Mouse (Mus musculus) hindbrain, embryonic 13.5 days (tissue): ENCODE measurements at regions not wholly inside any gene's neighbourhood (a gene's known extent, or its start where the extent isn't known, plus 50 kb on each side); places are given as distances from the start of the nearest gene placed in this dataset.

ENCODE experiments used
- ATAC-seq: fragments of 200-750 bp; cut with Nextera tagmentation; 2 replicates; pipeline ENCODE4 v1.8.0; 2017; ENCODE audit warnings: moderate TSS enrichment; ENCODE audit not compliant: low FRiP score
- H3K27ac ChIP-seq: fragments of 300-500 bp; sonication (generic); 2 replicates; pipeline ENCODE4 v1.5.1; 2015; ENCODE audit warnings: inconsistent platforms, mild to moderate bottlenecking, moderate library complexity
- H3K27me3 ChIP-seq: fragments of 300-500 bp; sonication (generic); 2 replicates; pipeline ENCODE4 v1.6.1; 2015; ENCODE audit warnings: mild to moderate bottlenecking, inconsistent platforms
- H3K36me3 ChIP-seq: fragments of 300-500 bp; sonication (generic); 2 replicates; pipeline ENCODE4 v1.6.1; 2015; ENCODE audit warnings: mild to moderate bottlenecking, inconsistent platforms
- H3K4me1 ChIP-seq: fragments of 300-500 bp; sonication (generic); replicated peaks from 2 replicates; pipeline ENCODE4 v1.6.1; 2015; ENCODE audit warnings: inconsistent platforms
- H3K4me2 ChIP-seq: fragments of 300-500 bp; sonication (generic); 2 replicates; pipeline ENCODE4 v1.6.1; 2015; ENCODE audit warnings: inconsistent platforms, mild to moderate bottlenecking, moderate library complexity
- H3K4me3 ChIP-seq: fragments of 300-500 bp; sonication (generic); 2 replicates; pipeline ENCODE4 v1.5.1; 2015; ENCODE audit warnings: mild to moderate bottlenecking, inconsistent platforms
- H3K9ac ChIP-seq: fragments of 300-500 bp; sonication (generic); 2 replicates; pipeline ENCODE4 v1.6.1; 2015; ENCODE audit warnings: mild to moderate bottlenecking, inconsistent platforms
- H3K9me3 ChIP-seq: fragments of 300-500 bp; sonication (generic); 2 replicates; pipeline ENCODE4 v1.6.1; 2016; ENCODE audit warnings: inconsistent platforms
- WGBS: fragments of 180-500 bp; shearing (Covaris S2); methylation state at CpG from one replicate; pipeline ENCODE4 v1.1.7; 2015; 5-methylcytosine and 5-hydroxymethylcytosine counted together

DNA sequence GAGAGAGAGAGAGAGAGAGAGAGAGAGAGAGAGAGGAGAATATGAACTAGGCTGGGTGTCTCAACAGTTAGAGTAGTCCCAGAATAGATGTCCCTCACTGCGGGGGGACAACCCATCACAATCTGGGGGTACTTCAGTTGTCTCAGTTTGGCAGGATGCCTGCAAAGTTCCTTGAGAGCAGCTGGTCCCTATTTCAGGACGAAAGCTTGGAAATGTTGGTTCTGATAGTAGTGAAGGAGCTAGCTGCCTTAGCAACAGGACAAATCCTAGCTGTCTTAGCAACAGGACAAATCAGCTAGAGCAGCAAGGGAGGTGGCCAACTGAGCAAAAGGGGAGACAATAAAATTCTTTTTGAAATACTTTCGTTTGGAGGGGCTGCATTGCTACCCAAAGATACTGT lies 139.9 kb upstream of the Frg1 start:
- no peak overlapping the region for H3K4me2 ChIP-seq
- H3K36me3 ChIP-seq: no peaks in the 10 kb centered on the region
- no peak overlapping the region for H3K4me3 ChIP-seq
- no peaks in the 10 kb centered on the region for H3K4me1 ChIP-seq
- H3K27ac ChIP-seq: no peak overlapping the region
- WGBS: 75% methylated on average over 3 of the region's 3 CpGs
- ATAC-seq: no peak
- H3K27me3 ChIP-seq: no peaks in the 10 kb centered on the region
- no peak overlapping the region for H3K9ac ChIP-seq
- no peaks in the 10 kb centered on the region for H3K9me3 ChIP-seq

DNA sequence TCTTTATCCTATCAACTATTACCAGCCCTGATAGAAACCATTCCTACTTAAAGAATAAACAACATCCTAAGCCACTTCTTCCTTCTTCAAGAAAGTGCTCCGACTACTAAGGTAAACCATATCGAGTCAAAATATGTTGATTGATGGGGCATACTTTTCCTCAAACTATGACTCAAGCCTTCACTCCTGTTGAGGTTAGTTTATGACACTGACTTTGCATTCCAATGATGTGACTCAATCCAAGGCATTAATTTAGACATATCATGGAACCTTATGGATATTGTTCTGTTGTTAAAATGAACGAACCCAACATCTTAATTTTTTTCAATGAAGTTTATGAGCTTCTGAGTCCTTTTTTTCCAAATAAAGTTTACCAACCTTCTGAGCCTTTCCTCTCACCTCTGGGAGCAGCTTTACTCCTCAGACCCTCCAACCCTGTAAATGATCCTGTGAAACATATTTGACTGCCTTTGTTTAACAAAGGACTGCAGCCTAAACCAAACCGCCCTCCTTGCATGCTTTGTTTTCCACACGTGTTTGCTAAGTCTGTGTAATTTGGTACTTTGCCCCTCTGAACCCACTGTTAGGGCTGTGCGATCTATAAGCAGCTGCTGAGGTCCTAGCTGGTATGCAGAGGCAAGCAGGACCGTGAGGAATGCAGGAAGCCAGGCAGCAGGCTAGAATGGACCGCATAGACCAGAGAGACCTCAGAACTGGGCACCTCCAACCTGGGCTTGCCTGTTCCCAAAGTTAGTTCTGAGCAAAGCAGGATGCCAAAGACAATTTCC lies 136.1 kb upstream of the Frg1 start:
- Histone ChIP-seq H3K9me3 (no peaks in the 10 kb centered on the region), H3K9ac (no peak overlapping the region), H3K36me3 (no peaks in the 10 kb centered on the region), H3K27me3 (no peaks in the 10 kb centered on the region), H3K27ac (no peak overlapping the region), H3K4me2 (no peak overlapping the region), H3K4me1 (no peaks in the 10 kb centered on the region; the same call in 1 of the 2 replicates), H3K4me3 (no peak overlapping the region)
- no peak for ATAC-seq
- 77% methylated on average over 8 of the region's 8 CpGs for WGBS

DNA sequence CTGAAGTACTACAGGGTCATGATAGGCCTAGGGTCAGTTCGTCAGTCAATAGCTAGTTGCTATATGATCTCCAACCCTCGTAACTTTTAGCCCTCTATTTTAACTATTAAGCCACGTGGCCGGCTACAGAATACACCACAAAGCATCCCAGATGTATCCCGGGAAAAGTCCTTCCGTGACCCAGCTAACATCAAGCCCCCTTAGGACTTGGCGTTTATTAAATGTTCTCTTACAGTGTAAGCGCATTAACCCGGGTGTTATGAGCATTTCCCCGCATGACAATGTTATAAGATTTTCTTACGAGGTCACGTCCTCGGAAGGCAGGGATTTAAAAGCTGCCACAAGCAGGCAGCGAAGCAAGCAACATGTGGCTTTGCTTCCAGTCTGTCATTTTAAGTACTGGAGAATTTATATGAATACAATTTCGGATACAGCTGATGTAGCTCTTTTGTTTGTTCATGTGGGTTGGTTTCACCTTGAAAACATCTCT lies 135.1 kb upstream of the Frg1 start:
- Histone ChIP-seq H3K4me2 (no peak overlapping the region), H3K4me3 (no peak overlapping the region), H3K4me1 (no peaks in the 10 kb centered on the region; the same call in 1 of the 2 replicates), H3K27me3 (no peaks in the 10 kb centered on the region), H3K9ac (no peak overlapping the region), H3K36me3 (no peaks in the 10 kb centered on the region), H3K9me3 (no peaks in the 10 kb centered on the region), H3K27ac (no peak overlapping the region)
- no peak for ATAC-seq
- 86% methylated on average over 15 of the region's 15 CpGs for WGBS

DNA sequence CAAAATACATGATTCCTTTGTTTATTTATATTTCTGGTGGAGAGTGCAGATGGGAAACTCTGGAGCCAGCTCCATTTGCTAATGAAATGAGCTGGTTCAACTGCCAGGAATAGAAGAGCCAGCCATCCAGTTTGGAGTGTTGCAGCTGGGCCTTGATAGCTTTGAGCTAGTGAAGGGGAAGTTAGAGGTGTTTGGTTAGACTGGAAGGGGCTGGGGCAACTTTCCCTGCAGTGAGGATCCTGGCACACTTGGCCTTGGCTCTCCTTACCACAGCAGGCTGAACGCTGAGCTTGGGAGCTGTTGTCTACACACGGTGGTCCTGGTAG lies 133.2 kb upstream of the Frg1 start:
- WGBS: 79% methylated on average over 2 of the region's 2 CpGs
- no peak overlapping the region for H3K27ac ChIP-seq
- no peaks in the 10 kb centered on the region for H3K9me3 ChIP-seq
- no peak for ATAC-seq
- H3K36me3 ChIP-seq: no peaks in the 10 kb centered on the region
- no peak overlapping the region for H3K9ac ChIP-seq
- H3K27me3 ChIP-seq: no peaks in the 10 kb centered on the region
- no peak overlapping the region for H3K4me2 ChIP-seq
- H3K4me1 ChIP-seq: no peaks in the 10 kb centered on the region; the same call in 1 of the 2 replicates
- H3K4me3 ChIP-seq: no peak overlapping the region

DNA sequence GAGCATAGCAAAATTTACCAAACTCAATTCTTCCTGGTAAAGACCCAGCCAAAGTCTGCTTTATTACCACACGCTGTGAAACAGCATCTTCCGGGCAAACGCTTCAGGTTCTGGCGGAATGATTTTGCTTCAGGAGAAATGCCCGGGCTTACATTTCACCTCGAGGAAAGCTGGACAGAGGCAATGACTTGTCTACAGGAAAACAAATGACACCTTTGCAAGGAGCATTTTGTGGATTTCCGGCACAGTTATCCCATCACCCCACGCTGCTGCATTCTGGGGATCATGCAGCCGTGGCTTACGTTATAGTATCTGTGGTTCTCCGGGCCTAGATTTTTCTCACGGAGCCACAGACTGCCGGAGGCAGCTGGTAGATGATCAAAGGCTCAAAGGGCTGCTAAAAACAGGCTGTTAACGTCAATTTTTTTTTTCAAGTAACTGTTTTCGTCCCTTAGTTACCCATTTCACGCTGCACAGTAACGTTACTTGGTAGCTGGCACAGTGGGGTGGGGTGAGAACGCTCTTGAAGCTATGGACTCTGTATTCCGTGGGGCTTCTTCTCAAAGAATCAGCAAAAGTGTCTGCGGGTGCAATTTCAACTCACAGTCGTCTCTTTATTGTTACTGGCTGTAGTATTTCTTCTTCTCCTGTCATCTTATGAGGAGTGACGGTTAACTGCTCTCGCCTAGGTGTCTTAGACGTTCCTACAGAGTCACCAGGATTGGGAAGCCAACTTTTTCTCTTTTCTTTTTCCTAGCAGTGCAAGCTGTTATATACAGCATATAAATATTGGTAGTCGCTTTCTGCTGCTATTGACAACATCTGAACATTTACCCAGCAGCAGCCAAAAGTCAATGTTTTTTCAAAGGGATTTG lies 132.6 kb upstream of the Frg1 start:
- no peaks in the 10 kb centered on the region for H3K9me3 ChIP-seq
- no peak overlapping the region for H3K4me3 ChIP-seq
- 64% methylated on average over 25 of the region's 25 CpGs for WGBS
- H3K4me2 ChIP-seq: no peak overlapping the region
- ATAC-seq: no peak
- no peak overlapping the region for H3K27ac ChIP-seq
- H3K9ac ChIP-seq: no peak overlapping the region
- H3K4me1 ChIP-seq: no peaks in the 10 kb centered on the region; the same call in 1 of the 2 replicates
- H3K36me3 ChIP-seq: no peaks in the 10 kb centered on the region
- no peaks in the 10 kb centered on the region for H3K27me3 ChIP-seq

DNA sequence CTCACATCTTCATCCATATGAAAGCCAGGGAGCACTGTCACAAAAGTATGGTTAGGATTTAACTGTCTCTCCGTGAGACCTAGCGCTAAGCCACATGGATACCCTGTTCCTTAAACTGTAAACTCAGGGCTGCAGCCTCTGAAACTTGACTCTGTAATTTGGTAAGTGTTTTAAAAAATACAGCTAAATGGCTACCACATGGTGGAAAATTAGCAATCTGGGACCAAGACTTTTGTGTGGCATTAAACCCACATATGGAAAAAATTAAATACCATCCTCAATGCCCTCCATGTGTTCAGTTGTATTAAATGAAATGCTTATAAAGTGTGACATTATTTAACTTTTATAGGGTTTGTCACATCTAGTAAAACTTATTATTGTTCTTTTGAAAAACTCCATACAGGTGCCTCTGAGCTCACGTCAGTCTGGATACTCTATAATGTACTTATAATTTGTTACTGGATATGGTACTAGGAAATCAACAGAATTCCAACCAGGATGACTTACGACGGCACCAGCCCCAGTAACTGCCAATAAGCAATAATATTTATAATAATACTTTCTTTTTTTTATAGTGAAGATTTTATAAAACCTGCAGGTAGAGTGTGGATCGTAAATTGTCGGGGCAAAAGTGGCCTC lies 131.0 kb upstream of the Frg1 start:
- Histone ChIP-seq H3K4me2 (no peak overlapping the region), H3K27me3 (no peaks in the 10 kb centered on the region), H3K4me1 (no peaks in the 10 kb centered on the region; the same call in 1 of the 2 replicates), H3K27ac (no peak overlapping the region), H3K4me3 (no peak overlapping the region), H3K36me3 (no peaks in the 10 kb centered on the region), H3K9me3 (no peaks in the 10 kb centered on the region), H3K9ac (no peak overlapping the region)
- ATAC-seq: no peak
- WGBS: 92% methylated on average over 7 of the region's 7 CpGs

DNA sequence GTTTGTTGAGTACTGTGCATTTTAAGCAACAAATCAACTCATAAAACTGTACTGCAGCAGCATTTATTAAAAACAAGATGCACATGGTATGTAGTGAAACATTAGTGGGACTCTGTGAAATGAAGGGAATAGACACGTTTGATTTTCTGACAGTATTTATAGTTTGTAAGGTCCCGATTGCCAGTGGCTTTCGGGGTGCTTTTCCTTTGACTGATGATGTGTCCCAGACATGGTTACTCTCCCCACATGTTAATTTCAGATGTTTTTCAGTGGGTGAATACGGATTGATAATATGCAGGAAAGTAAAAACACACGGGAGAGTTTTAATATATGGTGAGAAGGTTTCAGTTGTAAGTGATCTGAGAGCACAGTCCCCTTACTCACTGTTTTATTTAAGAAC lies 115.3 kb upstream of the Frg1 start:
- Histone ChIP-seq H3K27ac (no peak overlapping the region), H3K36me3 (no peaks in the 10 kb centered on the region), H3K27me3 (no peaks in the 10 kb centered on the region), H3K4me2 (no peak overlapping the region), H3K9ac (no peak overlapping the region), H3K9me3 (no peaks in the 10 kb centered on the region), H3K4me1 (no peaks in the 10 kb centered on the region), H3K4me3 (no peak overlapping the region)
- WGBS: 82% methylated on average over 5 of the region's 5 CpGs
- no peak for ATAC-seq

DNA sequence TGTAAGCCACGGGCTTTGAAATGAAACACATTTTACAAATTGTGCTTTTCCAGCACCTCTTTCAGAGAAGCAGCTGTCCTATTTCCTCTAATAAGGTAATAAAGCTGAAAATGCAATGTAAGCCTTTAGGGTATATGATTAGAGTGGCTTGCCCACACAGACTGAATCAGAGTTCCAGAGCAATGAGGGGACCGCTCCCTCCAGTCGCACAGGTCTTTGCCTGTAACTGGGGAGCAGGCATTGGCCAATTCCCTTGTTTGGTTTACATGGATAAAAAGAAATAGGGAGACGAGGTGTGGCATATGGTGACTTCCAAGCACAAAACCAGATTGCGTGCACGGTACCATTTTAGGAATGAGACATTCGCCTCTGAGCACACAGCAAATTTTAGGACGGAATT lies 112.7 kb upstream of the Frg1 start:
- Histone ChIP-seq H3K9me3 (no peaks in the 10 kb centered on the region), H3K4me3 (no peak overlapping the region), H3K4me2 (no peak overlapping the region), H3K9ac (no peak overlapping the region), H3K36me3 (no peaks in the 10 kb centered on the region), H3K27ac (no peak overlapping the region), H3K4me1 (no peaks in the 10 kb centered on the region), H3K27me3 (no peaks in the 10 kb centered on the region)
- 85% methylated on average over 8 of the region's 8 CpGs for WGBS
- ATAC-seq: no peak

DNA sequence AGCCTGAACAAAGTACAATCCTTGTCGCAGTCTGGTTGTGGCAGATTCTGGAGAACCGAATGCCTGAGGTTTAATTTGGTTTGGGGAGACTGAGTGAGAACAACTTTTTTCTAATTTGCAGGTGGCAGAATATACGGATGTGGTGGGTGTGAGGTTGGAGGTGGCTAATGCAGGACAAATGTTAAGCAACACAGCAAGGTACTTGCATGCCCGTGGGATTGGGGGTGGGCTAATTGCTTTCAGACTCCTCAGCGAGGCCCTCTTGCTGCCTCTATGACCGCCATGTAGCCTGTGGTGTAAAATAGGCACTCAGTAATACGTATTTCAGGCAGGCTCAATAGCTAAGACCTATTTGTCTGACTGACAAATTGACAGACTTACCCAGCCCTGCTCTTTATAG lies 109.4 kb upstream of the Frg1 start:
- H3K4me2 ChIP-seq: no peak overlapping the region
- no peaks in the 10 kb centered on the region for H3K9me3 ChIP-seq
- H3K36me3 ChIP-seq: no peaks in the 10 kb centered on the region
- WGBS: 71% methylated on average over 7 of the region's 7 CpGs
- H3K4me3 ChIP-seq: no peak overlapping the region
- ATAC-seq: no peak
- no peak overlapping the region for H3K9ac ChIP-seq
- no peaks in the 10 kb centered on the region for H3K4me1 ChIP-seq
- no peak overlapping the region for H3K27ac ChIP-seq
- H3K27me3 ChIP-seq: no peaks in the 10 kb centered on the region

DNA sequence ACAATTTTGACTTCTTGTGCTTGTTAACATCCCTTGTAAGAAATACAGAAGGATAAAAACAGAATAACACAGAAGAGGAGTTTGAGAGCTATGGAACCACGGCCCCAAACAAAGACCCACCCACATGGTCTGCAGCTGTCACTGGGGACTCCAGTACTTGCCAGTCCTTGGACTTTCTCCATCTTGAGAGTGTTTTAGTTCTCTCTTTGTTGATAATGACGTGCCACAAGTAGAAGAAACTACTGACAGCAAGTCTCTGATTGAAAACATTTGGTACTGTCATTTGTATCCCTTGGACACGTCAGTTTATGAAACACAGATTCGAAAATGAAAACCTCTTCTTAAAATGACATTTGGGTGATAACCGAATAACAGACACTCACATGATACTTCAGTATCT lies 68.3 kb upstream of the Frg1 start:
- H3K27ac ChIP-seq: no peak overlapping the region
- H3K9ac ChIP-seq: no peak overlapping the region
- H3K9me3 ChIP-seq: no peaks in the 10 kb centered on the region
- H3K4me2 ChIP-seq: no peak overlapping the region
- H3K4me3 ChIP-seq: no peak overlapping the region
- H3K36me3 ChIP-seq: no peaks in the 10 kb centered on the region
- no peaks in the 10 kb centered on the region for H3K4me1 ChIP-seq
- 91% methylated on average over 5 of the region's 5 CpGs for WGBS
- ATAC-seq: no peak
- H3K27me3 ChIP-seq: no peaks in the 10 kb centered on the region

DNA sequence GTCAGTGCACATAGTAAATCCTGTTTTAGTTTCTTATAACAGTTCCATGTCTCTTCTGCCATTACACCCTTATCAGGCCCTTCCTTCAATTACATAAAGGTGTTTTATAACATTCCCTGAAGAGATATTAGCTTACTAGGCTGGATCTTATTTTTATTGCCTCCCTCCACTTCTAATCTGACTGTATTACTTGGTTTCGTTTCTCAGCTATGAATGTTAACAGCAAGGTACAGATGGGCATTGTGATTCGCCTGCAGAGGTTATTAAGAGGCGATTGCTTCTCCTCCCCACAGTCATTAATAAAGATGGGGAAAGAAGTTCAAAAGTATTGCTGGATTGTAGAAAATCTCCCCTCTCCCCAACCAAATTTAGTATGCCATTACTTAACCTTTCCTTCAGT lies 66.4 kb upstream of the Frg1 start:
- Histone ChIP-seq H3K36me3 (no peaks in the 10 kb centered on the region), H3K27ac (no peak overlapping the region), H3K9me3 (no peaks in the 10 kb centered on the region), H3K4me1 (no peaks in the 10 kb centered on the region), H3K9ac (no peak overlapping the region), H3K4me2 (no peak overlapping the region), H3K27me3 (no peaks in the 10 kb centered on the region), H3K4me3 (no peak overlapping the region)
- ATAC-seq: no peak
- 71% methylated on average over 3 of the region's 3 CpGs for WGBS

DNA sequence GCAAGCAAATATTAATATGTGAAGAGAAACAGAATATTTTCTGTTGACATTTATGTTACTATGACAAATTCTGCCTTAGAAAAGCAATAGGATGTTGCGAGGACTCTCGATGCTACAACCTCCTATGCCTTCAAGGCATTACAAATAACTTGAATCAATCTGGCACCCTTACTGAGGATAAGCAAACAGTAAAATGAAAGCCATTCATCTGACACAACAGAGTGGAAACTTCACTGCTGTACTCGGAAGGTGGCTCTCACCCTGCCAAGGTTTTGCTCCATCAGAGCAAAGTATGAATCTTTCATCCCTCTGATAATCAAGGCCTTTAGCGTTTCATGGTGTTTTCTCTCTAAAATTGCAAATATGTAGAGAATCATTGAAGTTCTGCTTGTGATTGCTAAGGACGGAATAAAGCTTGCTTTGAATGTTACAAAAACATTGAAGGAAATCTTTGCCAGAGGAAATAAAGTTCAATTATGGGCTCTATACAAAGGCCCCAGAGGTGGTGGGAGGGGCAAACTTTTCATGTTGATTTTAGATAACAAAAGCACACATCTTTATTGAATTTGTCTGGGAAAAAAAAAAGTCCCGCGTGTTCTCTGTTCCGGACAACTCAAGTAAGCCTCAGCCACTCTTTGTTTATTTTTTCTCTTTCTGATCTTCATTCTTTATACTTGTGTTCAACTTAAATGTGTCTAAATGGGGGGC lies 56.3 kb upstream of the Frg1 start:
- H3K36me3 ChIP-seq: no peaks in the 10 kb centered on the region
- H3K4me3 ChIP-seq: no peak overlapping the region
- H3K4me2 ChIP-seq: no peak overlapping the region
- H3K9ac ChIP-seq: no peak overlapping the region
- H3K4me1 ChIP-seq: no peaks in the 10 kb centered on the region
- 69% methylated on average over 8 of the region's 8 CpGs for WGBS
- no peak for ATAC-seq
- H3K27ac ChIP-seq: no peak overlapping the region
- H3K9me3 ChIP-seq: no peaks in the 10 kb centered on the region
- no peaks in the 10 kb centered on the region for H3K27me3 ChIP-seq
